Mouse (Mus musculus) mature B cell (primary cell): ENCODE data around the gene Epb41l5.

ENCODE experiments used
- in situ Hi-C: fragments of 300-500 bp; cut with MboI; formaldehyde crosslinking; loops from 2 replicates; pipeline ENCODE4 v1.14.3; 2019

Epb41l5 gene

GRCm38 (mm10) chr1:119596954-119597480 is 51.8 kb downstream of the Epb41l5 start:
- in situ Hi-C loops = no loop called here

GRCm38 (mm10) chr1:119590041-119590440 is 58.8 kb downstream of the Epb41l5 start:
- in situ Hi-C loops = no loop called here

GRCm38 (mm10) chr1:119584974-119585373 is 63.8 kb downstream of the Epb41l5 start:
- in situ Hi-C loops = no loop called here

- in situ Hi-C loops = no loop called here
Measured at GRCm38 (mm10) chr1:119570134-119570533, 78.7 kb downstream of the Epb41l5 start.

GRCm38 (mm10) chr1:119565531-119565930 is 83.3 kb downstream of the Epb41l5 start:
- in situ Hi-C loops = no loop called here

GRCm38 (mm10) chr1:119557641-119558395 is 91.0 kb downstream of the Epb41l5 start:
- in situ Hi-C loops = no loop called here

- in situ Hi-C loops = no loop called here
Measured at GRCm38 (mm10) chr1:119555651-119556050, 93.1 kb downstream of the Epb41l5 start.

GRCm38 (mm10) chr1:119551651-119552050 is 97.1 kb downstream of the Epb41l5 start:
- in situ Hi-C loops = no loop called here

- in situ Hi-C loops = no loop called here
Measured at GRCm38 (mm10) chr1:119550064-119550463, 98.7 kb downstream of the Epb41l5 start.

GRCm38 (mm10) chr1:119549327-119549689 is 99.5 kb downstream of the Epb41l5 start:
- in situ Hi-C loops = no loop called here

GRCm38 (mm10) chr1:119548668-119549326 is 100.0 kb downstream of the Epb41l5 start:
- in situ Hi-C loops = no loop called here

- in situ Hi-C loops = no loop called here
Measured at GRCm38 (mm10) chr1:119546490-119546889, 102.3 kb downstream of the Epb41l5 start.

- in situ Hi-C loops = no loop called here
Measured at GRCm38 (mm10) chr1:119545671-119546070, 103.1 kb downstream of the Epb41l5 start.

GRCm38 (mm10) chr1:119545164-119545563 is 103.6 kb downstream of the Epb41l5 start:
- in situ Hi-C loops = no loop called here

- in situ Hi-C loops = no loop called here
Measured at GRCm38 (mm10) chr1:119544611-119545155, 104.1 kb downstream of the Epb41l5 start.

GRCm38 (mm10) chr1:119543316-119543715 is 105.5 kb downstream of the Epb41l5 start:
- in situ Hi-C loops = no loop called here

- in situ Hi-C loops = no loop called here
Measured at GRCm38 (mm10) chr1:119541570-119541969, 107.2 kb downstream of the Epb41l5 start.

- in situ Hi-C loops = no loop called here
Measured at GRCm38 (mm10) chr1:119540836-119541557, 107.8 kb downstream of the Epb41l5 start.

- in situ Hi-C loops = no loop called here
Measured at GRCm38 (mm10) chr1:119539252-119539651, 109.5 kb downstream of the Epb41l5 start.

- in situ Hi-C loops = no loop called here
Measured at GRCm38 (mm10) chr1:119537651-119538050, 111.1 kb downstream of the Epb41l5 start.

GRCm38 (mm10) chr1:119536122-119536521 is 112.7 kb downstream of the Epb41l5 start:
- in situ Hi-C loops = no loop called here

- in situ Hi-C loops = no loop called here
Measured at GRCm38 (mm10) chr1:119534341-119534740, 114.5 kb downstream of the Epb41l5 start.
